Mouse (Mus musculus): ENCODE data around the gene Apopt1.

Apopt1 gene

DNA sequence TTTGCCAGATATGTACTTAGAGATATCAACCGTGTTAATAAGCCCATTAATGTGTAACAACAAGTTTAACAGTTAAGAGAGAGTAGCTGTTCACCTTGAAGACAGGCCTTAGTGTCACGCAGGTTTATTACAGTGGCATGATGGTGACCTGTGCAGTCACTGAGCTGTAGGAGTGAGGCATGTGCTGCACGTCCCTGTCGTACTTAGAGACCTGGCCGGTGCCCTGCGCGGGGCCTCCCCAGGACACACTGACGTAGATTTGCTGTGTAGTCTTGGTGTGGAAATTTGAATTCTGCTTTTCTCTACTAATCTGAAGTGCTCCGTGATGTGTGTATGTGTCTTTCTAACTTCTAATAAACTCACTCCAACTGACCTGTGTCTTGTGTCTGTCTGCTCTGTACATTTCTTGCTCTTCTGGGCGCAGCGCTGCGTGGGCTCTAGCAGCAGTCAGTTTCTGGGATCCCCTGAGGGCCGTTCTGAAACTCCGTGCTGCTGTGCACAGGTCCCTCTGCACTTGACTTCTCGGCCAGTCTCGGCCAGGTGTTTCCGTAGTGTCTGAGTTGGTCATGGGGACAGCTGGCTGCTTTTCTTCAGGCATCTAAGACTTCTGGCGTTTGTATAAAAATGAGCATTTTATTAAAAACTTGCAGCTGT lies 81.6 kb downstream of the Apopt1 start:
- in situ Hi-C loops (cut with MboI; ENCODE audit: unreplicated experiment in 2 of 2): no loop called here

DNA sequence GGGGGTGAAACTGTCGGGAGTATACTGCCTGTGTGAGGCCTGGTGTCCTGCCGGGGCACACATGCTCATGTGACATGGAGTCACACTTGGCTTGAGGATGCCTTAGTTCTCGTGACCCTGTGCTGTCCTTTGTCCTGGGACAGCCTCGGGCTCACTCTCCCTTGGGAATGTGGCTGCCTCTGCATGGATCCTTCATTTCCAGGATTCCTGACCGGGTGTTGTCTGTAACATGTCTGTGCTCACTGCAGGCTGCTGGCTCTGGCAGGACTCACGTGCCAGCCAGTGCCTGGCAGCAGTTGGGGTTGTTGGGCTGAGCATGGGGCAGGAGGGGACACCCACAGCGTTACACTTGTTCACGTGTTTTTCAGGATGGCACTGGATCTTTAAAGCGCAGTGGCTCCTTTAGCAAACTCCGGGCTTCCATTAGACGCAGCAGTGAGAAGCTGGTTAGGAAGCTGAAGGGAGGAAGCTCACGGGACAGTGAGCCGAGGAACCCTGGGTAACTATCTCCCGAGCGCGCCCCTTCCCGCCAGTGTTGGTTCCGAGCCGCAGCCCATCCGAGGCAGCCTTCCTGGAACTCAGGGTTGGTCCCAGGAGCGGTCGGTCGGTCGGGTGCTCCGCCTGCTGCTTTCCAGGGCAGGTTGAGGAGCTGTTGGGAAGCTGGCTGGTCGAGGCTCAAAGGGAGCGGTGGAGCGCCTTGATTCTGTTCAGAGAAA lies 82.3 kb downstream of the Apopt1 start:
- in situ Hi-C loops (cut with MboI; ENCODE audit: unreplicated experiment in 2 of 2): no loop called here

DNA sequence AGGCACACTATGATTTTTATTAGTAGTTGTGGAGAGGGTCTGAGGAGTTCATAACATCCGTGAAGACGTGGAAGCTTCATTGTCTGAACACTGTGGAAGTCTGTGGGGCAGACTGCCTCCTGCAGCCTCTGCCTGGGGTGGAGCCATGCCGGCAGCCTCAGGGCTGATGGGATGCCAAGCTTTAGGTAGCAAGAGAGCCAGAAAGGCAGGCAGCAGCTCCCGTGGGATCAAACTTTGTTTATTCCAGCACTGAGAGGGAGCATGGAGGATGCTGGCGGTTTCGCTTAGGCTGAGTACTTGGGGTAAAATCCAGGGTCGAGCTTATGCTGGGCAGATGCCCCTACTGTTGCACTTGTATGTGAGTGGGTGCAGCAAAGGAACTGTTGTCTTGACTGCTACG lies 84.2 kb downstream of the Apopt1 start:
- in situ Hi-C loops (cut with MboI; ENCODE audit: unreplicated experiment in 2 of 2): no loop called here

DNA sequence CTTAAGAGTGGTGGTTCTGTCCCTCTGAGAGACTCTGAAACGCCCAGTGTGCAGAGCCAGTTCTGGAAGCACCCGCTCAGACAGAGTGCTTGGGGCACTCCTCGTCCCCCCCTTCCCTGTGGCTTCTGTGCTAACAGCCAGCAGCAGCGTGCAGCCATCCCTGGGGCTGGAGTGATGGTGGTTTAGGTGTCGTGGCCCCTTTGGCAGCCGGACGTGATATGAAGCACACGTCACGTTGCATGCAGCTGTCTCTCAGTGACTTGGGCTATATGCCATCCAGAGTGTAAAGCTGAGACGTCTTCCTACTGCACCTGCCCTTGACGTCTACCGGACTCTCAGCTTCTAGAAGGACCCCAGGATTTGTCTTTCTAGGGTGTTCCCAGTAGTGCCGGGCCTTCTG lies 85.4 kb downstream of the Apopt1 start:
- in situ Hi-C loops (cut with MboI; ENCODE audit: unreplicated experiment in 2 of 2): no loop called here

DNA sequence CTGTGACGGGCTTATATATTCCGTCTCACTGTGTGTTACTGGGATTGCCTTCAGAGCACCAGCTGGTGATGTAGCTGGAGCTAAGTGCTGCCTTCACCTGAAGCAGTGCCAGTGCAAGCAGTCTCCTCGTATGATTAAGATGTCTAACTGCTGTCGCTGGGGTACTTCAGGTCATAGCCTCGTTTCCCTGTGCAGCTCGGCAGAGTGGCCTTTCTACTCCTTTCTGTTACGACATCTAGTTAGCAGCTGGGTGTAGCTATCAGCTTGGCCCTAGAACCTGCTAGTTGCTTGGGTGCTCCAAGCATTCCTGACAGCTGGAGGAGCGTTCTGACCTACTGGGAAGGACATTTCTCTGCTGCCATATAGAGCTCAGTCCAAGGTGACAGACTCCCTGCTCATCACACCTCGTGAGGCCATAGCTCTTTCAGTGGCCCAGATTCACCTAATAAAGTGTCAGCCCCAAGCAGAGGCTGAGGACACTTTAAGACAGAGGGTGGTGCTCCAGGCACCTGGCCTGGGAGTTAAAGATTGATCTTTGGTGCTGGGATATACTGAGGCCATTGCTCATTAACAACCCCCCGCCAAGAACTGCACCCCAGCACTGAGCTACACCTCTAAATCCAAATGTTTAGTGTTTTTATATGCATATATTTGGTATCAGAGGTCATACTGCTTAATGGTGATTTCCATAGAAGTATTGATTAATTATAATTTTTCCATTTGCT lies 87.6 kb downstream of the Apopt1 start:
- in situ Hi-C loops (cut with MboI; ENCODE audit: unreplicated experiment in 2 of 2): no loop called here

DNA sequence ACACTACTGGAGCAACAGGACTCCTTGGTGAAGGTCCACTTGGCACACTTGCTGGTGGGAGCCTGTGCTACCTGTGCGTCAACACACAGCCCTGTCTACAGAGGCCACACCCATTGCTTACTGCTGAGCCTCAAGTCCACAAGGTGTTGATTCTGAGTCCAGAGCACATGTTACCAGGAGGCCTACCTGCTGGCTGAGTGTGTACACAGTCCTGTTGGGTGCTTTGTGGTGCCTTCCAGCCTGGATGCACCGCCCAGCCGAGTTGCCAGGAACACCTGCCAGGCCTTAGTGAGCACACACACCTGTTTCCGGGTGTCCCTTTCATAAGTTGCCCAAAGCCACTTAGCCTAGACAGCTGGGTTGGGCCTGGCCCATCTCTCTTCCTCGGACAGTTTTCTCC lies 90.5 kb downstream of the Apopt1 start:
- in situ Hi-C loops (cut with MboI; ENCODE audit: unreplicated experiment in 2 of 2): no loop called here
